Mouse (Mus musculus) liver, adult 2 months (tissue): ENCODE results near the gene Ripor2.

ENCODE experiments used
- CTCF ChIP-seq: fragments of 200-500 bp; IDR thresholded peaks from 2 replicates; pipeline ENCODE4 v1.5.1; 2011; ENCODE audit warnings: low read depth, low read length, control low read depth
- POLR2A ChIP-seq: fragments of 200-500 bp; IDR thresholded peaks from 2 replicates; pipeline ENCODE4 v1.6.1; 2011; ENCODE audit warnings: low read length, control low read depth; ENCODE audit not compliant: insufficient read depth; ENCODE audit errors: extremely low read depth

GRCm38 (mm10) chr13:24619711-24620110, 37.7 kb downstream of the Ripor2 start:
- TF ChIP-seq POLR2A, result no peak
- TF ChIP-seq CTCF, result no peak
